Mouse (Mus musculus) 416B (cell line): ENCODE measurements around the gene Glis3.

Source experiments
- DNase-seq: peaks from one replicate; pipeline ENCODE4 v3.0.0; 2011; ENCODE audit warnings: low read depth

Gene Glis3

DNA sequence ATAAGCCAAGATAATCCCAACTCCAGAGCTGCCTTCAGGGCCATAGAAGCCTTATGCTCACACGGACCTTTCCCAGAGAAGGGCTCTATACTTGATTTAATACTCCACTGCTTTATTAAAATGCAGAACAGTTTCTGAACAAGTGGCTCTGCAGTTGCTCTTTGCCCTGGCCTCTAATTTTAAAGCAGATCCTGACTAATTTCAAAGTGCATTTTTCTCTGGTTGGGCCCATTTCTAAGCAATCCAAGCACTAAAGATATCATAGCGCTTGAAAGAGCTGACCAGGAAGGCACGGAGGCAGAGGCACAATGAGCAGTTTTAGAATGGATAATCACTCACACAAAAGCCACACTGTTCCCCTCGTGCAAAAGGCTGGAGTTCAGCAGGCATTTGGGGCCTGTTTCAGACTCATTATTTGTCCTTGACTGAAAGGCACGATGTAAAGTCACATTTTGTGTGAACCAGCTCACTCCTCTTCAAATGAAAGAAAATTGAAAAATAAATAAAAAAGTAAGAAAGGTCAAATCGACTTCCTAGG lies 202.5 kb downstream of the Glis3 start:
- DNase-seq = no peak

DNA sequence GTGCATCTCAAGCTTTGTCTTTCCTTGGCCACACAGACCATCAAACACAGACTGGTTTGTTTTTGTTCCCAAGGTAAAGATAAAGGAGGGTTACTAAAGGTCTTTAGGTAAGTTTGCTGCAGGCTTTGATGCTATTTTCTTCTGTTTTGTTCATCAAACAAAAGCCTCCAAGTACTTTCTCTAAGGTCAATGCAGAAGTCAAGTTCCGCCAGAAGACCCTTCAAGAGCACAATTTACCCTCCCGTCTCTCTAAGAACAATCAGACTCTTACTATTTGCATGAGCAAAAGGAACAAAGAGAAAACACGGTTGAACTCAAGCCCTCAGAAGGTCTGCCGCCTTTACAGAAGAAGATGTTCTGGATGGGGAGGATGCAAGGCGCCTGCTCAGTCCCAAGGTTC lies 206.3 kb downstream of the Glis3 start:
- DNase-seq = no peak

DNA sequence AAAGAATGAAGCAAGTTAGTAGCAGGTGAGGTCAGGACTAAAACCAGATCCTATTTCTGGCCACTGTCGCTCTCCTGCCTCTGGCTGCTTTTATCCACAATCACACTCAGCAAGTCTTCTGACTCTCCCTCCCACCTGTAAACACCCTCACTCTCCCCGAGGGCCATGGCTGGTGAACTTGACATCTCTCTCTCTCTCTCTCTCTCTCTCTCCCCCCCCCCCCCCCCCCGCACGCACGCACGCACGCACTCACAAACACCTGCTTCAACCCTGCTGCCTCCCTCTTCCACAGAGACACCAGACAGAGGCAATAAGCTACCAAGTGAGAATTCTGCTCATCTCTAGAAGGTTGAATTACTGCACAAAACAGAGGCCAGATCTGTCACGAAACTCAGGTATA lies 208.7 kb downstream of the Glis3 start:
- DNase-seq = no peak

DNA sequence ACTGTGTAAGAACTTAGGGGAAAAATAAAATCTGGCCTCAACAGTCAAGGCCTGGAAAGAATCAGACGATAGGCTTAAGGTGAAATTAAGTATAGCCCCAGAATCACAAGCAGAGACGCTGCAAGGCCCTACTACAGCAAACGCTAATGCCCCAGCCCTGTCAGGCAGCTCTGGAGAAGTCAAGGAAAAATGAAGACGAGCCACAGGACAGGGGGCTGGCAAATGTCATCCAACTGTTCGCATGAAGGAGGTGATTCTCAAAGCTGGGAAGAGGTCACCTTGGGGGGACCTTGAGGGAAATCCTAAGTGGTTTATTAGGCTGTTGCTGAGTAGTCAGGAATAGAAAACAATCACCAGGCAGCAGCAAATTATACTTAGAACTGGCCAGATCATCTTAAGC lies 214.1 kb downstream of the Glis3 start:
- DNase-seq = no peak

DNA sequence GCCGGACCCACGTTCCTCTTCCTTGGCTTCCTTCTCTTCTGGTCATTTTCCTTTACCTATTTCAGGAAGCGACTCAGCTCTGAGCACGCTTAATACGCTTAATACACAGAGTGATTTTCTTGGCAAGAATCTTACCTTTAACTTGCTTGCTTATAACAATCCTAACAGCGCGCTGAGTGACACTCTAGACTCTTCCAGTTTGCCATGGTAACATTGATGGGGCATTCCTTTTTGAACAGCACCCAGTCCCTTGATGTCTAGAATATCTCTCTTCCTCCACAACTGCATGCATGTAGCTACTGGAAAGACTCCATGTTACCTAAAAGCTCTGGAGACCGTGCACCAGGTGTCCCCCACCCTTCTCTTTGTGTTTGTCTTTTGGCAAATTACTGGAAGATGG lies 225.5 kb downstream of the Glis3 start:
- DNase-seq = no peak

DNA sequence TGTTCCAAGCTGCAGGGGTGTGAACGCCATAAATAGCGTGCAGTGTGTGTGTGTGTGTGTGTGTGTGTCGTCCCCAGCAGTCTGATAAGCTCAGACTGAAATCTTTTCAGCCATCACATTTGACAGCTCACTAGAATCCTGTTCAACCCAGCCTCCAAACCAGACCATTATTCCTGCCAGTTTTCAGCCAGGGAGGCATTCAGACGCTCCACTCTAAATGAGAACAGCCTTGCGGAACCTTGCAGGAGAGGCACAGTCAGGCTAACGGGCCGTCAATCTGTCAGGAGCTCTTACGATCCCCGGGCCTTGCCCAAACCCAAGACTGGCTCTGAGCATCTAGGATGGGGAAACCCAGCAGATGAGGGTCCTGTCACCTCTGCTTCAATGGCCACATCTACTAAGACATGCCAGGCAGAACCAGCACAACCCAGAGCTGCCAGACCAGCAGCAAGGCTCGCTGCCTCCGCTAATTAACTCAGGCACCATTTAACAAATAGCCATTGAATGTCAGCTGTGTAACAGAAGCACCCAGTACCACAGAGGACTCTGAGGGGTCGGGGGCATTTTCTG lies 226.8 kb downstream of the Glis3 start:
- no peak for DNase-seq

DNA sequence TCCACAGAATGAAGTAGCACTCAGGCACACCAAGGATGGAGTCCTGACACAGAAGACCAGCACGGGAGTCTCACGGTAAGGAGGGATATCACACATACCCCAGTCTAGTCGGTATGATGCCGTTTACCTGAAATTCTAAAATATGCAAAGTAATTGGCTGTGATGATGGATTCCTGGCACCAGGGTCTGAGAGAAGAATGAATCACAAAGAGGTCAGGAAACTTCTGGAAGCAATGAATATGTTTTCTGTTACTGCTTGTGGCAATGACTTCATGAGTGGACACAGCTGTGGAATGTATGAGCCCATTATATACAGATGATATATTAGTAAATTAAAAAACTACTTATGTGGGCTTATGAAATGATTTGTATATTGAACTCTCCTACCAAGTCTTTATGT lies 231.1 kb downstream of the Glis3 start:
- DNase-seq = no peak

DNA sequence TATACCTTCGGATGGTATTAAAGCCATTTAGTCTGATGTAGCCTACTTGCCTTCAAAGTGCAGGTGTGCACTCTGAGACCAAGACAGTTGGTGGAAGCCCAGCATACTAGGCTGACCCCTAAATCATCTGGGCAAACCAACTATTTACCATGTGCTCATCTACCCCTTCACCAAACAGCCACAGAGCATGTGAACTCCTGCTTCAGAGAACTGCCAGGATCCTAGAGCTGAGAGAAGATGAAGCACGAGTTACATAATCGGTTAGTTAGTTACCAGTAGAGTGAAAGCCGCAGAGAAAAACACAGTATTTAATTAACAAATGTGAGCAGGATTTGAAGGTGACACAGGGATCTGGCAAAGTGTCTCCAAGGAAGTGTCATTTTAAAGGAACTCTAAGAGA lies 237.7 kb downstream of the Glis3 start:
- no peak for DNase-seq

DNA sequence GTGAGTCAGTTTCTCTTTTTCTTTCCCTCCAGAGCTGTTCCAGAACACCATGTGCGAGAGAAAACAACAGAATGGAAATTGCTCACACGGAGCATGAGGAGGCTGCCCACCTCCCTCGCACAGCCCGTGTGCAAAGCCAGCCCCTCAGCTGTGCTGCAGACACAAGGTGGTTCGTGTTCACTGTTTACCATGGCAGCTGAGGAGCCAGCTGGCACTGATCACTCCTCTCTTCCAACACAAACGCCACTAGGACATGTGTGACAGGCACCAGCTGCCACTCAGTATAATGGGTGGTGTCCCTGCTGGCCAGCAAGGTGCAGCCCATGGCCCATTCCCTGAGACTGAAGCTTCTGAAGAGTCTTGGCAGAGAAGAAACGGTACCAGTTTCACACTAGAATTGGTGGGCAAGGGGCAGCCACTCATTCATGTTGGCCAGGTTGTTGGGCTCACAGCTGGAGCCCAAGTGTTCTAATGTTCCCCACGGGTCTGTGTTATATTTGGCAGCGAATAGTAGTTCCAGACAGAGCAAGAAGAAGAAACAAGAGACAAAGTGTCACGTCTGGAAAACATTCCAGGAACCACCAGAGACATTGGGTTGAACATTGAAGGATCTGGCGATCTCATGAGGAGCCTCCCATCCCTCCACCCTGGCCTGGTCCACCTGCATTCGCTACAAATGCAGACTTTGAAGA lies 243.3 kb downstream of the Glis3 start:
- DNase-seq = no peak

DNA sequence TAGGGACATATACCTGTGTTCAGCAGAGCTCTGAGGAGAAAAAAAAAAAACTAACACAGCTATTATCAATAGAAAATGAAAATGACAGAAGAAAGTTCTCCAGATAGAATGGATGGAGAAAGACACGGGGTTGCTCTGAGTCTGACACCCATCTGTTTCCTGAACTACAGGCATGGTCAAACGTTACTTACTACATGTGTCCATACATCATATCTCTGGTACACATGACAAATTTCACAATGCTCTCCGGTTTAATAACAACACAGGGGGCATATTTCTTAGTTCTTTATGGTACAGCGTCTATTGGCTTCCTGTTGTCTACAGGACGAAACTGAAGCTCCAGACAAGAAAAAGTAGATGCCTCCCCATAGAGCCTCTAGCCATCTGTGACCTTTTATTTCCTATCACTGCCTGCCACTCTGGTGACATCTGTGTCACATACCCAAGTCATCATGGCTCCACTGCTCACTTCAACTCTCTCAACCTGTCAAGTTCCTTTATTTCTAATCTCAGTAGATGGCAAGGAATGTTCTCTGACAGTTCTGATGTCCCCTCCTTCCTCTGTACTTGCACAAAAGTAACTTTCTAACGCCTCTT lies 251.6 kb downstream of the Glis3 start:
- no peak for DNase-seq

DNA sequence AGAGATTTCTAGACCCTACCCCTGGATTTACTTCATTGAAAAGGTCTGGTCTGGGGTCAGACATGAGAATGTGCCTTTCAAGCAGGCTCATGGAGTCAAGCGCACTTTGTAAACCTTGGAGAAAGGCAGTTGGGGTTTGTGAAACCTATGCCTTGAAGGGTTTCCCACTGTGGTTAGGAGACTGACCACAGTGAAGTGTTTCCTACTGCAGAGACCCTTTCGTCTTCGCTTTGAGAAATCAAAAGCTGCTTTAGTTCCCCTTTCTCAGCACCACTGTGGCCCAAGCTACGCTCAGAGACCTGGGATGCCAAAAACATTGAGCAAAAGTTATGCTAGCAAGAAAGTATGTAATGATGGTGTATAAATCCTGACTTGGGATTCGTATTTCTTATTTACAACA lies 255.7 kb downstream of the Glis3 start:
- DNase-seq = peak; percentile 55

DNA sequence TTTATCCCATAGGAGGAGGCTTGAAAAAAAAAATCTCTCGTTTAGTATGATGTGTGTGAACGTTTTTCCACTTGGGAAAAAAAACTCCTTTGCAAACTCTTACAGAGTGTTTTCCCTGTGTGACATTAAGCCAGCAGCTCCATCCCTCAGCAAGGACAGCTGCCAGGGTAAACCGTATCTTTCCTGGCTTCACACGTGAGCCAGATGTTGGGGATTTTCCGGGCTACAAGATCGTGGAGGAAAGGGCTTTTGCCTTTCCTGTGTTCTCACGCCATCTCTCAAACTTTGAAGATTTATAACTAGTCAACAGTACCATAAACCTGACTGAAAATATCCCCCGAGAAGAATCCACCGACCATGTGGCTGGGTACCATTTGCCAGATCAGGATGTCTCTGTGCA lies 256.9 kb downstream of the Glis3 start:
- no peak for DNase-seq

DNA sequence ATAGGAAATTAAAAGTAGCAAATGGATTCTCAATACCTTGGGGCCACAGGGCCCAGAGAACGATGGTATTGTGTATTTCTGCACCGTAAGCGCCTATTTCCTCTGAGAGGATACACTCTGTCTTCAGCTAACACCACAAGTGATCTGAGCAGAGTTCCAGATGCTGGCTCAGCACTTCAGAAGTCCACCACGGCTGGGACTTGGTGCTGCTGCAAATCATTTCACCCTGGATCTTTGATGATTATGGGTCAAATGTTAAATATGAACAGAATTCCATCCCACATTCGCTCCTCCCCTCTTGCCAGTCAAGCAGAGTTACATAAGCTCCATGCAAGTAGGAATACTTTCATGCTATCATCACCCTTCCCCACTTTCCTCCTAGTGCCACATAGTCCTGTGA lies 263.8 kb downstream of the Glis3 start:
- DNase-seq = no peak

DNA sequence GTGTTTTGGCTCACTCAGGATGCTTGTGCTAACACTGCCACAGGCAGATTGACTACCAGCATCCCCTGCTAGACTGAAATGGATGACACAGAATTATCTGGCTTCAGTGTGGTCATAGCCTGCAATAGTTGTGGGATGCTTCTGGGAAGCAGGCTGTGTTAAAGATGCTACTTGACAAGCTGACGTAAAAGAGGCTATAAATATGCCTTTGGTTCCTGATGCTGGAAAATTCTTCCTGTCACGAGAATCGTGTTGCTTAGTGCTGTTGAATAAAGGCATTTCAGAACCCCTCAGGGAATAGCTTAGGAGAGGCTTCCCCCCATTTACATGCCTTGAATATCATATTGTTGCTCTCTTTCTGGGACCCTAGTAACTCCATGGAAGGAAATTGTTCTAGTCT lies 271.1 kb downstream of the Glis3 start:
- no peak for DNase-seq

DNA sequence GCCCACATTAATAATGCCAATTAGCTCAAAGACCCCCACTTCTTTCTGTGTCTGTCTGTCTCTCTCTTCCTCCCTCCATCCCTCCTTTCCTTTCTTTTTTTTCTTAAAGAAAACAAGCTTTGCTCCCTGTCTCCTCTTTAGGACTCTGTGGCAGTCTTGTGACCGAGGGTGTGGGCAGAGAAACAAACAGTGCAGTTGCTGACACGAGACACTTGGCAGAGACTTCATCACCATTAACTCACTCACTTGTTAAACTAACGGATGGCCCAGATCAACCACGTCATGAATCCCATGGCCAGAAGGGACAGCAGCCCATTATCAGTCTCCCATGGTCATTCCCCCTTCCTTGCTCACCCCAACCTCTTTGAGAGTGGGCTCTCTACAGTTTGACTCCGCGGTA lies 276.9 kb downstream of the Glis3 start:
- DNase-seq = no peak

DNA sequence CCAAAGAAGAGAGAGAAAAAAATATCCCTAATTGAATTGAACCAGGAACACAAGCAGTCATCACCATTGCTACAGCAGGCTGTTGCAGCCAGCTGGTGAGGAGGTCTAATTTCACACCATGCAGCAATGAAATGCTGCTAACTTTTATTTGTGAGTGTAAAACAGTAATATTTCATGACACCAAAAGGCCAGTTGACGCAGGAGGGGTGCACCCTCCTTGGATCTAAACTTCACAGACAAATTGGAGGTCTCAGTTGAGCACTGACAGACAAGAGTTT lies 284.4 kb downstream of the Glis3 start:
- no peak for DNase-seq

DNA sequence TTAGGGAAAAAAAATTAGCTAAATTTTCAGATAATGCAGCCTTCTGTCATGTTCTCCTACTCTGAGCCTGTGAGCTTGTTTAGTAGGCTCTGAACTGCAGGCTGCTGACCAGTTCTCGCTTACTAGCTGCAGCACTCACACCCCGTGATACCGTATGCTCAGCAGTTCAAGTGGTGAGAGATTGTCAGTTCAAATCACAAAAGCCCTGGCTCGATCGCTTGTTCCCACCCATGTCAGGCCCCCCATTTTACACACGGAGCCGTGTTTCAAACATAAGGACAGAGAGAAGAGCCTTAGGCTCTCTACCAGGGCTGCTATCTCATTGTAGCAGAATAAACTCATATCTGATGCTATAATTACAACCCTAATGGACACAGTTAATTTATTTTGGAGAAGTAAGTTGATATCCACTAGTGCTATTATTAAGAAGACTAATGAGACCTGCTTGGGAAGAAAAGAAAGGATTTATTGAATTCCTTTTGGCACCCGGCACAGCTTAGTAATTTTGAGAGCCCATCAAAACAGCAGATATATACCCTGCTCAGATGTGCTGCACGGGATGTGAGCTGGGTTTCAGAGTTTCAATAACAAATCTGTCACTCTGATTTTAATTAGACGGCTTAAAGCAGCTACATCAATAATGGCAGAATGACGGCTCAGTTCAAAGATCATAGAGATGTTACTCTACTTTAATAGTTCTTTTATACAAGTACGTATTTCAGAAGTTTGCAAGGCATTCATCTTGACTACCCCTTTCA lies 284.9 kb downstream of the Glis3 start:
- DNase-seq = no peak

DNA sequence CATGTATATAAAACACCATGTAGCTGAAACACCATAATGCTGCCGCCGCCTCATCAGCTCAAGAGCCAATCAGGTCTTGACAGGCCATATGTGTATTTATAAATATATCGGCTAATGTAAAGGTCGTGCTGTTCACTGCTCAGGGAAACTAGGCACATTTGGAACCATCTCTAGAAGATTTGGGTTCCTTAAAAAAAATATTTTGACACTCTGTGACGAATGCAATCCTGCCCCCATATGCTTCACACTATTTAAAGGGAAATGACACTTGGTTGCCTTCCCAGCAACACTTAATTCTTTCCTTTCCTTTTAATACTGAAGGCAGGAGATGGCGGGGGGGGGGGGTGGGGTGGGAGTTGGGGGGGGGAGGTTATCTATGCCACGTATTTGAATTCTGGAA lies 286.1 kb downstream of the Glis3 start:
- DNase-seq = no peak

DNA sequence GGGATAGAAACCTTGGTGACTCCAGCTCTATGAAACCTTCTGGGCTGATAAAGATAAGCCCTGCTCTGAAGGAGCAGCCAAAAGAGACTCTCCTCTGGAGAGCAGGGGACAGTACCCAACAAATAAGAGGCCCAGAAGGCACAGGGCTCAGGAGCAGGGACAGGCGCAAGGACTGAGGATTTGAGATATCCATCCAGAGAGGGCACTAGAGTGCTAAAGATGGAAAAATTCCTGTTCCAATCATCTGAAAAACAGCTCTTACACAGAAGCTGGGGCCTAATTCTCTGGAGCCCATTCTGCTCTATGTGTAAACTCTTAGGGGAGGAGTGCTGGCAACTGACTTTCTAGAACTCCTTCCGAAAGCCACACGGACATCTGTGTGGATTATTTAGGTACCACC lies 287.0 kb downstream of the Glis3 start:
- DNase-seq = no peak

DNA sequence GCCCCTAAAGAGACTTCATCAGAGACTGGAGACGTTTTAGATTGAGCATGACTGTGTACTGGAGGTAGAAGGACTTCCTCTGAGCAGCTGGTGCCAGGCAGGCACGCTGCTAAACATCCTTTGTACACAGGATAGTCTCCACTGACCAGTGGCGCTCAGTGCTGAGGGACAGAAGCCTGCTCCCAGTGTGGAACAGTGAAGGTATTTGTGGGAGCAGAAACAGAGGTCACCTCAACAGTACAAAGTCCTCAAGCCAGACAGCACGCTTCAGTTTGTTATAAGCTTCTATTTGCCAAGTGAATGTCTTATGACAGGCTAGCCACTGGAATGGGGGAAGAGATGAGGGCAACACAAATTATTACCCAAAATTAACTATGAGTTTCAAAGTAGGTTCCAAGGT lies 289.0 kb downstream of the Glis3 start:
- DNase-seq = no peak

DNA sequence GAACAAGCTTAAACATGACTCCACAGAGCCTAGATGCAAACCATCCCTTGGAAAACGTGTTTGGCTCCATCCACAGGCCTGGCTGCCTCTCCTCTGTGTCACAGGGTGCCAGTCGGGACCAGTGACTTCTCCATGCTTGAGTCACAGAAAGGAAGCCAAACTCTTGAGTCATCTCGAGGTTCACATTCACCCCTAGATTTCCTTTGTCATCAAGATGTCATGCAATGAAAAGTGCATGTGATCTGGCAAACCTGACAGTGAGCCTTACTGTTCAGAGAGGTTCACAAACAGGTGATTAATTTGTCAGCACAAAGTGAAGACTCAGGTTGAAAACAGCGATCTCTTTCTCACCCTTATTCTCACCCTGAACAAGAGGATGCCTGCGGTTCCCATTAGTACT lies 290.7 kb downstream of the Glis3 start:
- no peak for DNase-seq

DNA sequence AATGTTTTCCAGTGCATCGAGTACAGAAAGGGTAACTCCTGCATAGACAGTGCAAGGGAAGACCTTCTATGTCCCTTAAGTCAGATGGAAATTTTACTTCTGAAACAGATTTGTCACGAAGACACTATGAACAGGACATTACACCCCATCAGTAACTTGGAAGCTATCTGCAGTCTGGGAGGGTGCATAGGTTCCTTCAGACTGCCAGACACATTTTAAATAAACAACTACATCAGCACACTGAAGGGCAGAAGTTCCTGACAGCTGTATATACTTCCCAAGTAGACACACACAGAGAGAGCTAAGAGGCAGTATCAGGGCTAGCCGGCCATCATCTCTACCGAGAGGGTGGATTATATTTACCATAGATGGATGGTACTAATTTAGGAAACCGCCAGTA lies 296.5 kb downstream of the Glis3 start:
- DNase-seq = no peak

DNA sequence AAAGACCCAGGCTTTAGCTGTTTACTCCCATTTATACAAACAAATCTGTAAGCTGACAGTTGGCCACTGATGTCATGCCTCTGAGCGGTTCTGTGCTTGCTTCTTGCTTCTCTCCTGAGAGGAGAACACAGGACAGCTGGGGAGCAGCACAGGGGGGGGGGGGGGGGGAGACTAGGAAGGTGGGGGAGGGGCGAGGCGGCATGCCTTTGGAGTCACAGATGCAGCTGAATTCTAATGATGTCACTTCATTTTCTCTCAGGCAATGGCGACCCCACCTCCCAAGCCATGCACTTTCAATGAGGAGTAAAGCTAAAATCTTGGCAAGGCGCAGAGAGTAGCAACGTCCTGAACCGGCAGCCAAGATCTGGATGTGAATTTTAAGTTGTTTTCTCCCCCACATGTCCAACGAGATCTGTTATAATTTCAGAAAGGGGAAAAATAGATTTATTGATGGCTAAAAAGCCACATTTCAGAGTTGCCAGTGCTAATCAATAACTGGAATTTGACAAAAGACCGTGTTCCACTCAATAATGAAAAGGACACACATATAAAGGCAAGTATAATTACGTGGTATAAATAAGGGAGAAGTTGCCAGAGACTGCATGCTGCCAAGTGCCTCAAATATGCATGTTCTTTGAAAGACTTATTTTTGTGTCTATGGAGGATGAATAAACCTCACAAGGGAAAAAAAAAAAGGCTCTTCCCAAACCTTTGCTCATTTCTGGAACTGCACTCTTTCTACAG lies 297.5 kb downstream of the Glis3 start:
- no peak for DNase-seq
